Mouse (Mus musculus) liver, embryonic 15.5 days (tissue): ENCODE data around the gene Slc37a3. TPM values are rescaled to one million over a fixed set of nuclear protein-coding genes. Genes with fewer than 3 reads are reported as not detected.
"Not testable (repeated sequence)": the region's sequence is repeated elsewhere in the genome, so short reads cannot be mapped to it uniquely, and the experiment has no call there.

Experiments used
- ATAC-seq: fragments of 200-750 bp; cut with Nextera tagmentation; 2 replicates; pipeline ENCODE4 v1.8.0; 2017; ENCODE audit warnings: moderate number of reproducible peaks, mild to moderate bottlenecking, moderate library complexity; ENCODE audit not compliant: insufficient read depth
- H3K27ac ChIP-seq: fragments of 300-500 bp; sonication (generic); replicated peaks from 2 replicates; pipeline ENCODE4 v1.5.1; 2015; ENCODE audit warnings: mild to moderate bottlenecking, inconsistent platforms
- H3K27me3 ChIP-seq: fragments of 300-500 bp; sonication (generic); 2 replicates; pipeline ENCODE4 v1.6.1; 2015; ENCODE audit warnings: mild to moderate bottlenecking, inconsistent platforms
- H3K36me3 ChIP-seq: fragments of 300-500 bp; sonication (generic); replicated peaks from 2 replicates; pipeline ENCODE4 v1.6.1; 2015; ENCODE audit warnings: moderate library complexity, mild to moderate bottlenecking, inconsistent platforms
- H3K4me1 ChIP-seq: fragments of 300-500 bp; sonication (generic); replicated peaks from 2 replicates; pipeline ENCODE4 v1.6.1; 2015; ENCODE audit warnings: inconsistent platforms
- H3K4me2 ChIP-seq: fragments of 300-500 bp; sonication (generic); 2 replicates; pipeline ENCODE4 v1.6.1; 2015; ENCODE audit warnings: moderate library complexity, mild to moderate bottlenecking, inconsistent platforms
- H3K4me3 ChIP-seq: fragments of 300-500 bp; sonication (generic); replicated peaks from 2 replicates; pipeline ENCODE4 v1.5.1; 2015; ENCODE audit warnings: mild to moderate bottlenecking, inconsistent platforms
- H3K9ac ChIP-seq: fragments of 300-500 bp; sonication (generic); 2 replicates; pipeline ENCODE4 v1.6.1; 2015; ENCODE audit warnings: moderate library complexity, mild to moderate bottlenecking, inconsistent platforms
- H3K9me3 ChIP-seq: fragments of 300-500 bp; sonication (generic); replicated peaks from 2 replicates; pipeline ENCODE4 v1.6.1; 2016; ENCODE audit warnings: inconsistent platforms
- WGBS: fragments of 180-500 bp; shearing (Covaris S2); methylation state at CpG from one replicate; pipeline ENCODE4 v1.1.7; 2015; ENCODE audit warnings: mixed read lengths; ENCODE audit not compliant: insufficient replicate concordance; 5-methylcytosine and 5-hydroxymethylcytosine counted together
- polyA plus RNA-seq: library from polyadenylated mRNA; unstranded; fragments of >200 nt; fragmentation: Nextera tagmentation; extraction: Ambion mirVana; gene quantifications from 2 replicates; pipeline ENCODE4 v1.2.1, GENCODE M21; 2015

Slc37a3 gene
- polyA plus RNA-seq, 1 experiment from 2014 or later = 9.3 TPM

DNA sequence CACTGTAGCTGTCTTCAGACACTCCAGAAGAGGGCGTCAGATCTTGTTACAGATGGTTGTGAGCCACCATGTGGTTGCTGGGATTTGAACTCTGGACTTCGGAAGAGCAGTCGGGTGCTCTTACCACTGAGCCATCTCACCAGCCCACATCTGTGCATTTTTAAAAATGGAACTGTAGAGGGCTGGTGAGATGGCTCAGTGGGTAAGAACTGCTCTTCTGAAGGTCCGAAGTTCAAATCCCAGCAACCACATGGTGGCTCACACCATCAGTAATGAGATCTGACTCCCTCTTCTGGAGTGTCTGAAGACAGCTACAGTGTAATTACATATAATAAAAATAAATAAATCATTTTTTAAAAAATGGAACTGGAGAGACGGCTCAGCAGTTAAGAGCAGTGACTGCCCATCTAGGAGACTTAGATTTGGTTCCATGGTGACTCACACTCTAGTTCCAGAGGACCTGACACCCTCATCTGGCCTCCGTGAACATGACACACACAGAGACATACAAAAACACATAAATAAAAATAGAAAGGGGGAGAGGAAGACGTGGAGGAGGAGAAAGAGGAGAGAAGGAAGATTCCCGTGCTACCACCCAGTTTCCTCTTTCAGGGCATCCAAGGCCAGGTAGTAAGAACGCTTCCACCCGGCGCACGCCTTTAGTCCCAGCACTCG lies 823 bp upstream of the Slc37a3 start:
- ATAC-seq, H3K36me3 ChIP-seq, H3K4me3 ChIP-seq, H3K4me2 ChIP-seq, H3K9me3 ChIP-seq, H3K27ac ChIP-seq, H3K9ac ChIP-seq: not testable (repeated sequence)
- Histone ChIP-seq H3K27me3 (peaks cover 78% of the 10 kb centered on the region), H3K4me1 (peaks cover 27% of the 10 kb centered on the region)
- 64% methylated on average over 13 of the region's 13 CpGs for whole genome bisulfite sequencing

DNA sequence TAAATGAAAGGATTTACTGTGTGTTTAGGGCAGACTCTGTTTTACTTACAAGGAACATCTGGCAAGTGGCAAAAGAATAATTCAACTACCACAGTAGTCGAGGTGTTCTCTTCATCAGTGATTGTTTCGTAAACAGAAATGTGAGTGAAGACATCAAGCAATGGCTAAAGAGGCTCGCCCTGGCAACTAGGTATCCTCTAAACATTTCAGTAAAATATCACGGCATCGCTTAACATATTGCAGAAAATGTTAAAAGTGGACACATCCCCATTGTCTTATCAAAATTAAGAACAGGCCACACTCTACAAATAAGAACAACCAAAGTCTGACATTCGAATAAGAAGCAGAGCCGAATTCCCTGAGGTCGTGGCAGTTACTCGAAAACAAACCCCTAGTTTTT lies 700 bp downstream of the Slc37a3 start:
- Histone ChIP-seq H3K9me3 (no peaks in the 10 kb centered on the region), H3K9ac (peak overlapping the region; percentile 81), H3K4me2 (peak overlapping the region; percentile 97), H3K4me1 (peaks cover 27% of the 10 kb centered on the region), H3K36me3 (no peaks in the 10 kb centered on the region), H3K27ac (no peak overlapping the region), H3K4me3 (peak overlapping the region; percentile 87), H3K27me3 (peaks cover 63% of the 10 kb centered on the region)
- no peak for ATAC-seq
- WGBS = 20% methylated on average over 9 of the region's 9 CpGs

- WGBS = 61% methylated on average over 4 of the region's 4 CpGs
- ATAC-seq = no peak
- Histone ChIP-seq H3K4me3 (no peak overlapping the region), H3K36me3 (no peaks in the 10 kb centered on the region), H3K27ac (no peak overlapping the region), H3K4me1 (peaks cover 27% of the 10 kb centered on the region), H3K4me2 (no peak overlapping the region), H3K9ac (no peak overlapping the region), H3K9me3 (no peaks in the 10 kb centered on the region), H3K27me3 (peaks cover 30% of the 10 kb centered on the region)
Measured at GRCm38 (mm10) chr6:39373301-39373955, 4.0 kb downstream of the Slc37a3 start.

DNA sequence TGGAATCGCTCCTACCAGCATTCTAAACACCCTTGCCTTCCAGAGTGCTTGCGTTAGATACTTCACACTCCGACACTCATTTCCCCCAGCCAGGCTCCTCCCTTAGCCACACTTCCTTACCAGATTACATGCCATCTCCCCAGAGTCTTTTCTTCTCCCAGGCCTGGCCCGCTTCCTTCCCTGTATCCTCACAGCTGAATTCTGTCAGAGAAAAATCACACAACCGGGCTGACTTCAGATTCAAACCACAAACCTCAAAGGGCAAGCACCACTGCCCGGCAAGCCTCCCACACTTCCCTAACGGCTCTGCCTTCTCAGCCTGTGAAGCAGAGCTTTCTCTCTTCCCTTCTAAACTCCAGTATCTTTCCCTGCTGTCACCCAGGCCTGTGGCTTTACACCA lies 4.7 kb downstream of the Slc37a3 start:
- Histone ChIP-seq H3K27ac (no peak overlapping the region), H3K9me3 (no peaks in the 10 kb centered on the region), H3K4me2 (no peak overlapping the region), H3K9ac (no peak overlapping the region), H3K4me1 (peaks cover 25% of the 10 kb centered on the region), H3K36me3 (no peaks in the 10 kb centered on the region), H3K27me3 (peaks cover 27% of the 10 kb centered on the region), H3K4me3 (no peak overlapping the region)
- no peak for ATAC-seq
- 11% methylated on average over 7 of the region's 7 CpGs for WGBS

DNA sequence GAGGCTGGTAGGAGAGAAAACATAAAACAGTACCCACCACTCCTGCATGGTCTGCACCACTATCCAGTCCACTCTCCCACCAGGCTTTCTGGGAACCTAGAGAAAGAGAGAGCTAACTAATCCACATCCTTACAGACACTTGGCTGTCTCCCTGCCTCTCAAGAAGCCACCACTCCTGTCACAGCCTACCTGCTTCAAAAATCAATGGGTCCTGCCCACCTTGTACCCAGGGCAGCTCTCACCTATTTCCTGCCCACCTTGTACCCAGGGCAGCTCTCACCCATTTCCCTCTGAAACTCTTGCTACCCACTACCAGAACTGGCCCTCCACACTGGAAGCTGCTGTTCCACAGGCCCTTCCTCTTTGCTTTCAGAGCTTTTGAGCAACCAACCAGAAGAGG lies 5.4 kb downstream of the Slc37a3 start:
- no peak overlapping the region for H3K4me3 ChIP-seq
- H3K4me1 ChIP-seq = peaks cover 19% of the 10 kb centered on the region
- H3K27me3 ChIP-seq = peaks cover 23% of the 10 kb centered on the region
- no peak for ATAC-seq
- H3K9me3 ChIP-seq = no peaks in the 10 kb centered on the region
- H3K4me2 ChIP-seq = no peak overlapping the region
- no peak overlapping the region for H3K27ac ChIP-seq
- no peaks in the 10 kb centered on the region for H3K36me3 ChIP-seq
- H3K9ac ChIP-seq = no peak overlapping the region

GRCm38 (mm10) chr6:39369631-39370030 lies 7.8 kb downstream of the Slc37a3 start:
- 59% methylated on average over 3 of the region's 3 CpGs for WGBS
- Histone ChIP-seq H3K27me3 (peaks cover 11% of the 10 kb centered on the region), H3K4me3 (no peak overlapping the region), H3K36me3 (0 out of 2 replicates have a peak, but pooled peaks cover 4% of the 10 kb centered on the region), H3K4me1 (peaks cover 3% of the 10 kb centered on the region; the same call in 1 of the 2 replicates), H3K9me3 (no peaks in the 10 kb centered on the region), H3K9ac (no peak overlapping the region), H3K4me2 (no peak overlapping the region), H3K27ac (no peak overlapping the region)
- no peak for ATAC-seq

GRCm38 (mm10) chr6:39362684-39363083 lies 14.8 kb downstream of the Slc37a3 start:
- Histone ChIP-seq H3K4me3 (no peak overlapping the region), H3K9me3 (no peaks in the 10 kb centered on the region), H3K4me1 (no peaks in the 10 kb centered on the region), H3K4me2 (no peak overlapping the region), H3K36me3 (0 out of 2 replicates have a peak, but pooled peaks cover 8% of the 10 kb centered on the region), H3K9ac (no peak overlapping the region), H3K27me3 (no peaks in the 10 kb centered on the region), H3K27ac (no peak overlapping the region)
- WGBS = 78% methylated on average over 2 of the region's 2 CpGs
- no peak for ATAC-seq

DNA sequence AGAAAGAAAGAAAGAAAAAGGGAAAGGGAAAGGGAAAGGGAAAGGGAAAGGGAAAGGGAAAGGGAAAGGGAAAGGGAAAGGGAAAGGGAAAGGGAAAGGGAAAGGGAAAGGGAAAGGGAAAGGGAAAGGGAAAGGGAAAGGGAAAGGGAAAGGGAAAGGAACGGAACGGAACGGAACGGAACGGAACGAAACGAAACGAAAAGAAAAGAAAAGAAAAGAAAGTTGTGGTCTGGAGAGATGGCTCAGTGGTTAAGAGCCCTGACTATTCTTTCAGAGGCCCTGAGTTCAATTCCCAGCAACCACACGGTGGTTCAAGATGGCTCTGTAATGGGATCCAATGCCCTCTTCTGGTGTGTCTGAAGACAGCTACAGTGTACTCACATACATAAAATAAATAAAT lies 18.3 kb downstream of the Slc37a3 start:
- 89% methylated on average over 9 of the region's 9 CpGs for WGBS
- H3K4me2 ChIP-seq, H3K27me3 ChIP-seq, ATAC-seq, H3K9me3 ChIP-seq, H3K9ac ChIP-seq, H3K4me1 ChIP-seq, H3K4me3 ChIP-seq, H3K27ac ChIP-seq: not testable (repeated sequence)
- H3K36me3 ChIP-seq = 0 out of 2 replicates have a peak, but pooled peaks cover 13% of the 10 kb centered on the region

GRCm38 (mm10) chr6:39348946-39349345 lies 28.5 kb downstream of the Slc37a3 start:
- Histone ChIP-seq H3K9ac (no peak overlapping the region), H3K36me3 (peaks cover 23% of the 10 kb centered on the region; the same call in 1 of the 2 replicates), H3K27ac (no peak overlapping the region), H3K9me3 (no peaks in the 10 kb centered on the region), H3K4me2 (no peak overlapping the region), H3K27me3 (0 out of 2 replicates have a peak, but pooled peaks cover 6% of the 10 kb centered on the region), H3K4me1 (no peaks in the 10 kb centered on the region), H3K4me3 (no peak overlapping the region)
- ATAC-seq = no peak
- 76% methylated on average over 6 of the region's 6 CpGs for WGBS

DNA sequence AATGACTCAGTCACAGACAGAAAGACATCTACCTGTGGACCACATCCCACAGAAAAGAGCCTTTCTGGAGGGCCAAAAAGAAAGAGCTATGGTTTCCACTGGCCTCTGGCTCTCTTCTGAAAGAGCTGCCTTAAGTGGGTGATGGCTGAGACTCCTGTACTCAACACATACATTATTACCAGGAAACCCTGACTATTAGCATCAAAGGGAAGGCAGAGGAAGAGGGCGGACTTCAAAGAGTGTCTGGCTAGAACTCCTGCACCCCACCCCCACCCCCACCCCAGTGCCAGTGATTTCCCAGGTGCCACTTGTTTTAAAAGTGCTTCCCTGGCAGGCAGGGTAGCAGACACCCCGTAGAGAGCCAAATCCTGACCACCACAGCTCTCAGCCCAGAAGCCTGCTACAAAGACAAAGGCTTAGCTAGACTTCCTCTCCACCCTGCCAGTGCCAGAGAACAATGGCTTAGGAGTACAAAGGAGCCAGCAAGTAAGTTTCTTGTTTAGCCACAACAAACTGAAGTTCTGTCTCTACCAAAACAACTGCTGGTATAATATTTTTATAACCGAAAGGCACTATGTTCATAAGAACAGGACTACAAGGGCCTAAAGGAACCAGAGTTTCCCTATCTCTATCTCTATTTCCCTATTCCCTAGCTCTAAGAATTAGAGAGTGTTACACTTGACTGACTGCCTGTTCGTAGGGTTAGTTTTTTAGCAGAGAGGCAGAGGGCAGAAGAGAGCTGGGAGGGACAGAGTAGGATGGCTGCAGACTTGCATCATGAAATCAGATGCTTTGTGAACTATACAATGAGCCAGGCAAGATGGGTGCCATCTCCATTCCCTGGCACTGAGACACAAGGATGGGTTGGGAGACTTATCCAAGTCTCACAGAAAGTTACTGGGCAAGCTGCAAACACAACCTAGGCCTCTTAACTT lies 29.3 kb downstream of the Slc37a3 start:
- Histone ChIP-seq H3K4me3 (no peak overlapping the region), H3K9me3 (no peaks in the 10 kb centered on the region), H3K4me2 (no peak overlapping the region), H3K36me3 (peaks cover 28% of the 10 kb centered on the region; the same call in 1 of the 2 replicates), H3K9ac (no peak overlapping the region), H3K27me3 (0 out of 2 replicates have a peak, but pooled peaks cover 6% of the 10 kb centered on the region), H3K27ac (no peak overlapping the region), H3K4me1 (no peaks in the 10 kb centered on the region)
- WGBS = 34% methylated on average over 4 of the region's 4 CpGs
- ATAC-seq = no peak

DNA sequence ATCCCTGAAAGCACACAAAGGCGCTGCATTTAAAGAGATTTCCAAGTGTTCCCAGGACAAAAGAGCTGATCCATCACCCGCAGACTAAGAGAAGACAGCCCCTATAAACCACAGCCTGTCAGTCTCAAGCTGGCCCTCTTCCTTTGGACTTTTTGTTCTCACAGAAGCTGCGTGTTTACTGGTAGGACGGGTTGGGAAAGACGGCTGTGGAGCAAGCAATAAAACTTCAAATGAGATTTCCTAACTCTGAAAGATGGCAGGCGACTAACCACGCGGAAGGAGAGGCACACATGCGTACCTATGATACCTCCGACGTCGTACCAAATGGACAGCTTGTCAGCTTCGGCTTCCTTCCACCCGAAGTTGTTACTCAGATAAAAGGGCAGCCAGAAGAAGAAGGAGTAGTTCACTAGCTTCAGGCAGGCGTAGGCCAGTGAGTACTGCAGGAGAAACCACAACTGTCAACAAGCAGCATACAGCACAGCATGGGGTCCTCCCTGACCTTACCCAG lies 30.4 kb downstream of the Slc37a3 start:
- H3K4me3 ChIP-seq = no peak overlapping the region
- no peaks in the 10 kb centered on the region for H3K9me3 ChIP-seq
- WGBS = 19% methylated on average over 15 of the region's 15 CpGs
- no peaks in the 10 kb centered on the region for H3K4me1 ChIP-seq
- no peak overlapping the region for H3K4me2 ChIP-seq
- H3K27ac ChIP-seq = no peak overlapping the region
- no peak for ATAC-seq
- peaks cover 24% of the 10 kb centered on the region for H3K36me3 ChIP-seq
- no peak overlapping the region for H3K9ac ChIP-seq
- H3K27me3 ChIP-seq = 0 out of 2 replicates have a peak, but pooled peaks cover 6% of the 10 kb centered on the region
